Mouse (Mus musculus): ENCODE results near the gene Tns4.

Gene Tns4

DNA sequence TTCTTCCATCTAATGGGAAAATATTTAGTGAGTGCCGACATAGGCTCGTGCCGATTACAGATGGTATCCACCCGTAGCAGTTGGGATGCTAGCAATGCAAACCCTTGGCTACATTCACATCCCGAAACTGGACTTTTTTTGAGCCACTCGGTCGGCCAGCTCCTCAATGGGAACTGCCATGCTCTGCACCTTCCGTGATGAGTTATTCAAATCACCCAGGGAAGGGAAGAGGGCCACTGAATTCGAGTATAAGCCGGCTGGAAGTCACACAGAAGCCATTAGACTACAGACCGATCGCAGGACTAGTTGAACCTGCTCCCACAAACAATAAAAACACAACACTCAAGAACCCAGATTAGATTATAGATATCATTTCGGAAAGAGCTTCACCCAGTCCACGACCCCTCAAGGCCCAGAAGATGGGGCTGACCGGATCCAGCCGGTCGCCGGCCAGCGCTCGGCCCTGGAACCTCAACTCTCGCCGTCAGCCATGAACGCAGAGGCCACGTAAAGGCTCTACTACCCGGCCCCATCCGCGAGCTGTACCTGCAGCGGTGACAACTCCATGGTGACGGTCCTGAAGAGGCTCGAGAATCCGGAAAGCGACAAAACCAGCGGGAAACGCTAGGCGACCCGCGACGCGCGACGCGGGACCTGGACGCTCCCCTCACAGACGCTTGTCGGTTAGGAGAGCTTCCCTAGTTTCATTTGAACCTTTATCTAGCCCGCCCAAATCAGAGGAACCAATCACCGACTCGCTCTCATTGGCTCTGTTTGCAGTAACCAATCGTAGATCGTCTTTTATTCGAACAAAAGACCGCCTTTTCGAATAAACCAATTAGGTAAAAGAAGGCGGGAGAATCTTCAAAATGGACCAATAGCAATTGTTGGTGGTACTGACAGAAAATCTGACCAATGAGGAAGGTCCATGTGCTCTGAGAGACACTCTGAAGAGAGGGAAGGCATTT, 65.3 kb downstream of the Tns4 start, which contains the start of gene Top2a:
TSS of gene Top2a (minus strand) at position 690 of the 968 bp plus-strand sequence.
- in situ Hi-C loops (cut with MboI, MseI), result loop anchor here (5.0 to 25.0 kb wide), 3 partner anchors 124 to 1861 kb away; partner anchors contain the start of genes Cdk12 (in 1 of the 2) and Tbkbp1 (in 1 of the 2)

DNA sequence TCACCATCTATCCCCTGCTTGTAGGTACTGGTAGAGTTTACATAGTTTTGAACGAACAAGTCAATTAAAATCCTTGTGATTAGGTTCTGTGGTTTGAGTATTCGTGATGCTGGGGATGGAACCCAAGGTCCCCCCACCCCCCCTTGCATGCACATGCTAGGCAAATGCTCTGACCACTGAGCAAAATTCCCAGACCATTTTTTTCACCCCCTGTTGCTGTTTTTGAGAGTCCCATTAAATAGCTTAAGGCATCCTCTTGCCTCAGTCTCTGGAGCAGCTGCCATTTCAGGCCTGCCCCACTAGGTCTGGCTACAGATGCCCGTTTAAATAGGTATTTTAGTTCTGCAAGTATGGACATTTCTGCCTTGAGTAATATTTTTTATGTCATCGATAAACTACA, 66.0 kb downstream of the Tns4 start:
- in situ Hi-C loops (cut with MboI, MseI), result loop anchor here (5.0 to 25.0 kb wide), 3 partner anchors 124 to 1861 kb away; partner anchors contain the start of genes Cdk12 (in 1 of the 2) and Tbkbp1 (in 1 of the 2)

DNA sequence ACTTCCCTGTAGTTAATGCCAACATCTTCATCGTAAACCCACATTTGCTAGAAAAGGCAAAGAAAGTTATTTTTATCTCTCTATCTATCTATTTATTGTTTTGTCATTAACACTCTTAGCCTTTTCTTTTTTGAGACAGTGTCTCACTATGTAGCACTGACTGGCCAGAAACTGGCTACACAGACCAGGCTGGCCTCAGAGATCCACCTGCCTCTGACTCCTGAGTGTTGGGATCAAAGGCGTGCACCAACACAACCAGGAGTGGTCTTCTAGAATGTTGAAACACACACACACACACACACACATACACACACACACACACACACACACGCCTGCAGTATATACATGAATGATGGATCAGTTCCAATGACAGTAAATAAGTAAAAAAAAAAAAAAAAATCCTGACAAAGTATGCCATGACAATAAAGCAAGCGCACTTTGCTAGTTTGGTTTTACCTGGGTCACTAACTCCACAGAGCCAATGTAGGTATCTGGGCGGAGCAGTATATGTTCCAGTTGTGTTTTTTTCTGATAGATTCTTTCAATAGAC, 66.6 kb downstream of the Tns4 start:
- in situ Hi-C loops (cut with MboI, MseI), result loop anchor here (5.0 to 25.0 kb wide), 3 partner anchors 125 to 1860 kb away; partner anchors contain the start of genes Cdk12 (in 1 of the 2) and Tbkbp1 (in 1 of the 2)

DNA sequence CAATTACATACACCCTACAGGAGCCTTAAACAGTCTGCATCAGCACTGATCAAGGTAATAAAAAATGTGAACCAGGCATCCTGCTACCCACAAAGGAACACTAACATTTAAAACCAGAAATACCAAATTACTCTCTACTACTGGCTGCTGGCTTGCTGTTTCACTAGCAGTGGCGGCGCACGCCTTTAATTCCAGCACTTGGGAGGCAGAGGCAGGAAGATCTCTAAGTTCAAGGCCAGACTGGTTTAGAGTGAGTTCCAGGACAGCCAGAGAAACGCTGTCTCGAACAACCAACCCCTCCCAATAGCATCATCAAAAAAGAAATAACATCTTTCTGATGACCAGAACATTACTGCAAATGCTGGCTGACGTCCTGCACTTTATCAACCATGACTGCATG, 69.3 kb downstream of the Tns4 start:
- in situ Hi-C loops (cut with MboI, MseI), result loop anchor here (5.0 to 25.0 kb wide), 3 partner anchors 127 to 1858 kb away; partner anchors contain the start of genes Cdk12 (in 1 of the 2) and Tbkbp1 (in 1 of the 2)
